Mouse (Mus musculus): ENCODE data around the gene Helt. TPM values are rescaled to one million over a fixed set of nuclear protein-coding genes. Genes with fewer than 3 reads are reported as not detected.

Helt gene
- polyA plus RNA-seq, 1 experiment = not detected

DNA sequence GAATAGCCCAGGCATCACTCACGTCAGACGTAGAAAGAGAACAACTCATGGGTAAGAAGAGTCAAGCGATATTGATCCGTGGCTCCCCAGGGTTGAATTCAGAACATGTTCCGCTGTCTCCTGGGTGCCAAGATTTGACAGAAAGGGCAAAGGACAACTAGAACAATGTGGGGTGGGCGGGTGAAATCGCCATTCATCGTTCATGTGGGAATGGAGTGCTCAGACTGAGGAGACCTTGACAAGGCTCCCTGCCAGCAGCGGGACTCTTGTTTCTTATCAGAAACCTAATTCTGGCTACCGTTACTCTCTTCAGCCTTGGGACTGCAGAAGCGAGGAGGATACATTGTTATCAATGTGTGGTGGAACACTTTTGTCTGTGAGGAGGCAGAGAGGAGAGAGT, 48.1 kb downstream of the Helt start:
- TF ChIP-seq POLR2A (IDR thresholded peaks at IDR 0.05; ENCODE audit: control insufficient read depth, extremely low read depth, insufficient read depth, low read length, poor library complexity) = no peak
- WGBS = 90% methylated on average over 11 of the region's 11 CpGs
- DNase-seq = no peak

GRCm38 (mm10) chr8:46242946-46243345, 51.5 kb downstream of the Helt start:
- Histone ChIP-seq H3K4me1 (replicated peaks; ENCODE audit: control insufficient read depth, insufficient read depth, low read length) (no peaks in the 10 kb centered on the region), H3K27me3 (ENCODE audit: control insufficient read depth, insufficient read depth, low read length) (no peaks in the 10 kb centered on the region; the same call in 1 of the 2 replicates), H3K36me3 (ENCODE audit: control insufficient read depth, insufficient read depth, low read length) (no peaks in the 10 kb centered on the region), H3K27ac (ENCODE audit: control insufficient read depth, insufficient read depth, low read length) (no peak overlapping the region), H3K4me3 (ENCODE audit: control insufficient read depth, insufficient read depth, low read length) (no peak overlapping the region)
- DNase-seq = no peak
- 81% methylated on average over 7 of the region's 7 CpGs for WGBS
- TF ChIP-seq POLR2A (IDR thresholded peaks at IDR 0.05; ENCODE audit: control insufficient read depth, extremely low read depth, insufficient read depth, low read length, poor library complexity) (no peak), CTCF (IDR thresholded peaks at IDR 0.05; ENCODE audit: borderline replicate concordance, control insufficient read depth, extremely low read depth, insufficient read depth, low read length, poor library complexity) (no peak)

More for the DNA sequence above, 48.1 kb downstream of the Helt start:
- Histone ChIP-seq H3K4me3 (ENCODE audit: control insufficient read depth, insufficient read depth, low read length) (no peak overlapping the region), H3K4me1 (replicated peaks; ENCODE audit: control insufficient read depth, insufficient read depth, low read length) (no peaks in the 10 kb centered on the region), H3K27ac (ENCODE audit: control insufficient read depth, insufficient read depth, low read length) (no peak overlapping the region), H3K27me3 (ENCODE audit: control insufficient read depth, insufficient read depth, low read length) (no peaks in the 10 kb centered on the region), H3K36me3 (ENCODE audit: control insufficient read depth, insufficient read depth, low read length) (no peaks in the 10 kb centered on the region)

Other genes starting within 250 kb of the Helt start
- gene Cfap97, start 142.9 kb downstream of the Helt start, polyA plus RNA-seq (2012; rRNA removed) = 7.5 and 8.1 TPM in 2 replicates
- gene Snx25, start 142.5 kb downstream of the Helt start, polyA plus RNA-seq (2012; rRNA removed) = 7.5 and 8.7 TPM in 2 replicates
- gene Slc25a4, start 83.4 kb downstream of the Helt start, polyA plus RNA-seq (2012; rRNA removed) = 238 and 569 TPM in 2 replicates
- 31.2 TPM in 2 replicates for gene Acsl1, start 176.4 kb upstream of the Helt start, polyA plus RNA-seq (2012; rRNA removed)